Mouse (Mus musculus) left cerebral cortex, postnatal 10 days (tissue): ENCODE measurements at regions not wholly inside any gene's neighbourhood (a gene's known extent, or its start where the extent isn't known, plus 50 kb on each side); places are given as distances from the start of the nearest gene placed in this dataset. TPM values are rescaled to one million over a fixed set of nuclear protein-coding genes. Genes with fewer than 3 reads are reported as not detected.

ENCODE experiments used
- DNase-seq, 2 experiments: peaks; one replicate each; pipeline ENCODE4 v3.0.0; 2021 to 2022; ENCODE audit warnings: low spot score in 2 of 2, mixed read lengths in 1 of 2; ENCODE audit errors: extremely low spot score in 1 of 2
- intact Hi-C: fragments of 180-260 bp; cut with DNase I; formaldehyde crosslinking; loops from one replicate; pipeline ENCODE4 v1.15.1; 2025
- microRNA-seq: library from miRNA; unstranded; fragments of <30 nt; microRNA quantifications from one replicate; pipeline ENCODE4 v1.2.0, GENCODE M21; 2022

GRCm38 (mm10) chr4:137118332-137118715, 69.7 kb upstream of the Zbtb40 start:
- intact Hi-C loops, result no loop called here

GRCm38 (mm10) chr4:137117471-137118331, 69.1 kb upstream of the Zbtb40 start:
- intact Hi-C loops, result no loop called here
- DNase-seq, result peak in 1 of 2 experiments; percentile 77

More at GRCm38 (mm10) chr4:137118332-137118715, 69.7 kb upstream of the Zbtb40 start:
- DNase-seq, result no peak

GRCm38 (mm10) chr4:137115062-137115461, 66.5 kb upstream of the Zbtb40 start:
- intact Hi-C loops, result no loop called here

GRCm38 (mm10) chr4:137110276-137110675, 61.7 kb upstream of the Zbtb40 start:
- intact Hi-C loops, result no loop called here
- DNase-seq, result no peak

More at GRCm38 (mm10) chr4:137115062-137115461, 66.5 kb upstream of the Zbtb40 start:
- no peak for DNase-seq

GRCm38 (mm10) chr4:137104447-137105044, 55.9 kb upstream of the Zbtb40 start:
- peak in 1 of 2 experiments; percentile 6 for DNase-seq
- intact Hi-C loops, result no loop called here

- intact Hi-C loops, result no loop called here
- DNase-seq, result no peak
These were observed 52.6 kb upstream of the Zbtb40 start for GRCm38 (mm10) chr4:137101169-137101568.

GRCm38 (mm10) chr4:137100756-137101155, 52.2 kb upstream of the Zbtb40 start:
- intact Hi-C loops, result no loop called here
- DNase-seq, result no peak

Small RNA genes lying in the stretch of these regions (microRNA-seq; reads per million reads assigned to microRNA genes)
- not detected for gene Gm23263
- gene Gm25399, result not detected
